Mouse (Mus musculus) heart, postnatal 10 days (tissue): ENCODE results near the gene Pakap. TPM values are rescaled to one million over a fixed set of nuclear protein-coding genes. Genes with fewer than 3 reads are reported as not detected.
A peak's percentile ranks its signal among the peaks of the same experiment; 100 is the strongest.

Experiments
- DNase-seq, 2 experiments: peaks; one replicate each; pipeline ENCODE4 v3.0.0; 2021
- intact Hi-C: fragments of 180-260 bp; cut with DNase I; formaldehyde crosslinking; loops from one replicate; pipeline ENCODE4 v1.15.1; 2025
- total RNA-seq, 2 experiments: library from RNA; stranded (reverse); gene quantifications; 2 replicates each; pipeline ENCODE4 v1.2.3; 2021

The Pakap gene
- total RNA-seq, 2 experiments from 2014 or later, result 60.6 to 62.1 TPM

DNA sequence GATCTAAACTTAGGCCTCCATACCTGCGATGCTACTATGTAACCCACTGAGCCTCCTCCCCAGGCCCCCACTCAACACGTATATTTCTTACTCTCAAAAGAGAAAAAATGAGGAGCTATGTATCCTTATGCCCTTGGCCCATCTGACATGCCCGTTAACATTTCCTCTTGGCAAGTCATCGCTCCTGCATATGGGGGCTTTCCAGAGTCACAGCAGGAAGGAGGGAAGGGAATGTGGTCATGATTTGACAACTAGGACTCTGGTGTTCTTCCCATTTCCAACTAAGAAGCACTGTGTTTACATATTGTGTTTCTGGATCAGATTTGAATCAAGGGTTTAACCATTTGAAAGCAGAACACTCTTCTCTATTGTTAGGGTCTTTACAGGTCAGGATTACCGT lies 133.6 kb downstream of the Pakap start:
- no peak for DNase-seq
- intact Hi-C loops, result no loop called here

DNA sequence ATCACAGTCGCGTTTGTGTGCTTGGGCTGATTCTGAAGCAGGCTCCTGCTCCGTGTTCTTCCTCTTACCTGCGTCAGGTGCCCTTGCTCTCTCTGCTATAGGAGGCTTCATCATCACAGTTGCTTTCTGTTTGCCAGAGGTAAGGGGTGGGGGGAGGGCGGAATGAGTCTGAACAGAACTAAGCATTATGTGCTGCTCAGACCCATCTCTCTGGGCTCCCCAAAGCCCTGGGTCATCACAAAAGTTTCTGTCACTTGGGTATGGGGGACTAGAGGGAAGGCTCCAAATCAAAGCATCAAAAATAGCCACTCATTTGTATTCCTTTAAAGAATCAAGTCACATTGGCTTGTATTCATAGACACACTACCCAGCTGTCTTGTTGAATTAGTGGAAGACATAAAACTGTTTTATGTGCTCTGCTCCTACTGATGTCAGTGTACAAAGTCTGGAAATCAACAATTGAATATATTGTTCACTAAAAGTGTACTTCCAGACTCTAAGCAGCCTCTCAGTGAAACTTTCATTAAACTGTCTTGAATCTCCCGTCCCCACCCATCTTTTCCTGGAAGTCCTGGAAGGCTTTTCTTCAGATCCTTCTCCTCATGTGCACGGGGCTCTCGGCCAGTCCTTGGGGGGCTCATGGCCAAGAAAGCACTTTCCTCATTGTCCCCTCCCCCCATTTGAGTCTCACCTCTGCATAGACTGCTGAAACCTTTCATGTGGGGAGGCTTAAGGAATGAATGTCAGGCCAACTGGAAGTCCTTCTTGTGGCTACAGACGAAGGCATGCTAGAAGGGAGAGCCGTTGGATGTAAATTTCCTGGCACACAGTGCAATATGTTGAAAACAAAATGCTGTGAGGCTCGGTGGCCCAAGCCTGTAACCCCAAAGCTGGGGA lies 135.8 kb downstream of the Pakap start:
- intact Hi-C loops, result no loop called here
- DNase-seq, result no peak

DNA sequence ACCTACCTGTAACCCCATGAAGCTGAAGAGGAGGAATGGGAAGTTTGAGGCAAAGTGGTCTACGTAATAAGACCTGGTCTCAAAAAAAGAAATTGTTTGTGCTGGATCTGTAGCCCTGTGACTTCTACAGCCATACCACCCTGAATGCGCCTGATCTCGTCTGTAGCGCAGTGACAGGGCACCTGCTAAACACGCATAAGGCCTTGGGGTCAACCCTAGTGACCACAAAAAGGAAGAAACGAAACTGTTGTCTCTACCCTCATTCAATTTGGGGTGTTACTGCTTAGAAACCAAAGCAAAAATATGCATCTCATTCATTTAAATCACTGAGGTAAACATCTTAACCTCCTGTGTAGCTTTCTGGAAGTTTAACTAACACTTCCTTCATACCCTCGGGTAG lies 136.6 kb downstream of the Pakap start:
- intact Hi-C loops, result no loop called here
- no peak for DNase-seq

DNA sequence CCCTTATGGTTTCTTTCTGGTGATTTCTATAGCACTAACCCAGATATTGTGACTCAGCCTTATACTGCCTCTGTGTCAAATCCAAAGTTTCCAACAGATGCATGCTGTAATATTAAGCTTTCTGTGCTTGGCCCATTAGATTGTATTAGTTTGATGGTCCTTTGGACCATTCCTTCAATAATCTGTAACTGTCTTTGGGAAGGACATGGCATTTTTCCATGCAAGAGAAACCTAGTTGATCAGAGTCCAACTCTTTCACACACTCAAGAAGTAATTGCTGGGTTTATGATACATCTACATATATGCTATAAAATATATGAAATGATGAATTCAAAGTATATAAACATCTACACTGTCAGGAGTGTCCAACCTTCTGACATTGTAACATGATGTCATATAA lies 147.9 kb downstream of the Pakap start:
- intact Hi-C loops, result no loop called here

GRCm38 (mm10) chr4:57716735-57717134 lies 148.8 kb downstream of the Pakap start:
- DNase-seq, result no peak

More for the DNA sequence above, 147.9 kb downstream of the Pakap start:
- DNase-seq, result no peak

GRCm38 (mm10) chr4:57717354-57717753 lies 149.4 kb downstream of the Pakap start, which contains the start of gene Akap2:
Akap2 (plus strand) TSS chr4:57717657.
- DNase-seq, result no peak
- intact Hi-C loops, result no loop called here

More at GRCm38 (mm10) chr4:57716735-57717134, 148.8 kb downstream of the Pakap start:
- intact Hi-C loops, result no loop called here

DNA sequence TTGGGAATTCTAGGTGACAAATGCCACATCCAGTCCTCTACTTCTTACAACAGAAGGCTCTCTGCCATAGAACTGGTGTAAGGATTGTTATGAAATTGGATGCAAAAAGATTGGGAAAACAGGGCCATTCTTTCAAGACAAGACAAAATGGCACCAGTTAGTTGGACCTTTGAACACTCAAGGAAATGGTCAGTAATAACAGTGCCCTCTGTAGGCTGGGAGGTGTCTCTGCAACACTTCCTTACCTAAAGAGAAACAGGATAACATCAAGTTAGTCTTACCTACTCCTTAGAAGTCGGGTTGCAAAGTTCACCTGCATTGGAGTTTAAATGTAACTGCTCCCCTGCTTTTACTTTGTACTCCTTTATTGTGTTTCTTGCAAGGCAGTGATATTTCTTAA lies 151.4 kb downstream of the Pakap start:
- intact Hi-C loops, result no loop called here
- no peak for DNase-seq

DNA sequence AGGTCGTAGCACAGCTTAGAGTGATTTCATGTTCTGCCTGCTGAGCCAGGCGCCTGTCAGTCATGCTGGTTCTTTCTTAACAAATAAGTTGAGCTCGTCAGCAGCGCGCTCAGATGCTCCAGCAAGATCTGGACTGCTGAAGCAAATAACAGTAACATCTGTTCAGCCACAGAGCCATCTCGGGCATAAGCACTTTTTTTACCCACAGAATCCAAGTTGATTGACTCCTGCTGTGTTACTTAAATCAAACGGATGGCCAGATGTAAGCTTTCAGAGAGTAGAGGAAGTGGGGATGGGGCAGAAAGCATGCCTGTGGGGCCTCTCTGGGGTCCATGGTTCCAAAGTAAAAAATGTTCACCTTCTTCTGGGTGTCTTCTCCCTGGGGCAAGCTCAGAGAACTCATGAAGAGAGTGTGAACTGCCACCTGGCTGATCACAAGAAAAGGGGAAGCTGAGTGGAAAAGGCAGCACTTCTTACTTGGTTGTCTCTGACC lies 152.9 kb downstream of the Pakap start:
- intact Hi-C loops, result no loop called here
- DNase-seq, result no peak

- intact Hi-C loops, result no loop called here
- no peak for DNase-seq
Measured at GRCm38 (mm10) chr4:57722296-57722695, 154.3 kb downstream of the Pakap start.

DNA sequence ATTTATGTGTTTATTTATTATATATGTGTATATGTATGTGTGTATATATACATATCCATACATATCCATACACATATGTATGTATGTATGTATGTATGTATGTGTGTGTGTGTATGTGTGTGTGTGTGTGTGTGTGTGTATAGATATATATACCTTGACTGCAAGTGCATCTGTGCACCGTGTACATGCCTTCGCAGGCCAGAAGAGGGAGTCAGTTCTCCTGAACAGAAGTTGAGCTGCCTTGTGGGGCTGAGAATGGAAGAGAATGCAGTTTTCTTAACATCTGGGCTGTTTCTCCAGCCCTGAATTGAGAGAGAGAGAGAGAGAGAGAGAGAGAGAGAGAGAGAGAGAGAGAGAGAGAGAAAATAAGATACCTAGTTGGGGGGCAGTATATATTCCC lies 155.7 kb downstream of the Pakap start:
- DNase-seq, result peak in 1 of 2 experiments; percentile 31
- intact Hi-C loops, result no loop called here

- intact Hi-C loops, result no loop called here
- DNase-seq, result no peak
Measured at GRCm38 (mm10) chr4:57725569-57725968, 157.6 kb downstream of the Pakap start.

- no peak for DNase-seq
- intact Hi-C loops, result no loop called here
Measured at GRCm38 (mm10) chr4:57728611-57729183, 160.7 kb downstream of the Pakap start.

DNA sequence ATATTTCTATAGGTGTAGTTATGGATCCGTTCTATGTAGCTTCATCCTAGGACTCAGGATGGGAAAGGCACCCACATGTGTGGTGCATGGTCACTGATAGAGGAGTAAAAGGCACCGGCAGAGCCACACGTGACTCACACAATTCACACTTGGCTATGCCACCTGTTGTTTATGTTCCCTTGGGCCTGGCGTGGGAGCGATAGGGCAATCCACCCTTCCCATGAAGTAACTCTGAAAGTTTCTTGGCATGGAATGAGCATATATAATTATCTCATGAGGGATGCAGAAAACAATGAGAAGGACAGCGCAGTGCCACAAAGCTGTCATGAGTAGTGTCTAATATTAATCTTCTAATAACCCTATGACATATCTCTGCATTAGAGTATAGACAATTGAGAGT lies 162.1 kb downstream of the Pakap start:
- intact Hi-C loops, result no loop called here
- DNase-seq, result no peak

GRCm38 (mm10) chr4:57730801-57731598 lies 163.0 kb downstream of the Pakap start:
- intact Hi-C loops, result no loop called here
- peak; percentile 35 to 42 for DNase-seq

DNA sequence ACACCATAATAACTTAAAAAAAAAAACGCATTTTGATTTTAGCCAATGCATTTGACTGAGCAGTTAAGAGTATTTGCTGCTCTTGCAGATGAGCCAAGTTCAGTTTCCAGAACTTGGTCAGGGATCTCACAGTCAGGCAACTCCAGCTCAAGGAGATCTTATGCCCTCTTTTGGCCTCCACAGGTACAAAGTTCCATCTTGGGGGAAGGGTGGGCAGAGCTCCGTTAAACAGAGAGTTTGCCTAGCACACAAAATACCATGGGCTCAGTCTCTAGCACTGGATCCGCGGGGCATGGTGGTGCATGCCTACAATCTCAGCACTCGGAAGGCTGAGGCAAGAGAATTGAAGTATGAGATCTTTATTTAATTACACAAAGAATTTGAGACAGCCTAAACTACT lies 164.4 kb downstream of the Pakap start:
- intact Hi-C loops, result no loop called here
- no peak for DNase-seq

DNA sequence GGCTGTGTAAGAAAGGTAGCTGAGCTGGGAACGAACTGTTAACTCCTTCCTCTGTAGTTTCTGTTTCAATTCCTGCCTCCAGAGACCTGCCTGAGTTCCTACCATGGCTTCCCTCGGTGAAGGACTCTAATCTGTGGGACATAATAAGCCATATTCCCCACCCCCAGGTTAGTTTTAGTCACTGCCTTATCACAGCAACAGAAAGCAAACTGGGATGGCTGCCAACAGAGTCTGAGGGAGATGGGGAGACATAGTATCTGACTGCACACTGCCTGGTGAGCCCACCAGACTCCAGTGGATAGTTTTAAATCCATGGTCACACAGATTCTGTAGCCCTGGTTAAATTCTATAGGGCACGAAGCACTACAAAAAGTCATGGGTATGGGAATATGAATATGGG lies 165.5 kb downstream of the Pakap start:
- peak; percentile 42 to 58 for DNase-seq
- intact Hi-C loops, result no loop called here

DNA sequence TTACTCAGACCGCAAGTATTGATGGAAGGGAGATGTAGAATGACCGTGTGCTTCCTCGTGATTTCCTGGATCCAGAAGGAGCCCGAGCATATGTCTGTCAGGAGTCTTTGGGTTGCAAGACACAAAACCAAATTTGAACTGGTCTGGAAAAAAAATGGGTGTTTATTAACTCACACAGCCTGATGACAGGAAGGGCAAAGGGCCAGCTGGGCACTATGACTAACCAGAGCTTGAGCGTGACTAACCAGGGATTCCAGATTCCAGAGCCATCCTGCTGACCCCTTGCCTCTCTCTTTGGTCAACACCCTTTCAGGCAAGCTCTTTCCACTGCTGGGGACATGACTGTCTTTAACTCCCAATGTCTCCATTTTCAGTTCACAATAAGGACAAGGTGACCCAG lies 167.4 kb downstream of the Pakap start:
- intact Hi-C loops, result no loop called here
- no peak for DNase-seq

GRCm38 (mm10) chr4:57738856-57739552 lies 171.0 kb downstream of the Pakap start:
- DNase-seq, result no peak
- intact Hi-C loops, result no loop called here

GRCm38 (mm10) chr4:57743325-57743929 lies 175.4 kb downstream of the Pakap start:
- no peak for DNase-seq
- intact Hi-C loops, result no loop called here

- DNase-seq, result no peak
- intact Hi-C loops, result no loop called here
Measured at GRCm38 (mm10) chr4:57750651-57751050, 182.7 kb downstream of the Pakap start.
